Mouse (Mus musculus): ENCODE measurements at regions not wholly inside any gene's neighbourhood (a gene's known extent, or its start where the extent isn't known, plus 50 kb on each side); places are given as distances from the start of the nearest gene placed in this dataset.
A peak's percentile ranks its signal among the peaks of the same experiment; 100 is the strongest.

DNA sequence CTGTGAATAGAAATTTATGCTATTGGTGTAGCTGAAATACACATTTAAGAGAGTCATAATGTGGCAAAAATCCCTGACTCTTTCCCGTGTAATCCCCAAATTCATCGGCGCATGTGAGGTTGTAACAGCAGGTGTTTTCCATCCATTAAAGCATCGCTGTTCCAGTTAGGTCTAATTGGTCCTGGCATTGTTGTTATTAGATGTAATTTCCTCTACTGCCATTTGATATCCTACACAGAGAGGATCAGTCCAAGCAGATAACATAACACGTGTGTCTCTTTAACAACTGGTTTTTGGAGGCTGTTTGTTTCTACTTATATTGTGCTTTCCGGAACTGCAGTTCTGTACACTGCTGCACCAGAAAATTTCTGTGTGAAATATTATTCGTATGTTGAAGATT is 101.8 kb downstream of the Vgll3 start:
- DNase-seq = no peak

DNA sequence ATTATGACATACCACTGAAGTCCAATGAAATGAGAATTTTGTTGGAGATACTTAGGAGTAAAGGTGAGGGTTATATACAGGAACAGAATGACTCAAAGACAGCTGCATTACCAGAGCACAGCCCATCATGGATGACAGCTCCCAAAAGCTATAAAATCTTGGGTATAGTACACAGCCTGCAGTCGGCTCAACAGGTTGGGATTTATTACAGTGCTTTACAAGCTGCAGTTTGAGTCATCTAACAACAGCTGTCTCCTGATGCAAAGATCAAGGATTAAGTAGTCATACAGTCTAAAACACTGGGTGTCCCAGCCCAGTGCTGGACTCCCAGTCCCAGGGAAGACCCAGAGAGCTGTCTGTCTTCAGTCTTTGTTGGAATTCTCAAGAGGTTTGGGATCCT is 110.9 kb downstream of the Vgll3 start:
- DNase-seq = no peak

DNA sequence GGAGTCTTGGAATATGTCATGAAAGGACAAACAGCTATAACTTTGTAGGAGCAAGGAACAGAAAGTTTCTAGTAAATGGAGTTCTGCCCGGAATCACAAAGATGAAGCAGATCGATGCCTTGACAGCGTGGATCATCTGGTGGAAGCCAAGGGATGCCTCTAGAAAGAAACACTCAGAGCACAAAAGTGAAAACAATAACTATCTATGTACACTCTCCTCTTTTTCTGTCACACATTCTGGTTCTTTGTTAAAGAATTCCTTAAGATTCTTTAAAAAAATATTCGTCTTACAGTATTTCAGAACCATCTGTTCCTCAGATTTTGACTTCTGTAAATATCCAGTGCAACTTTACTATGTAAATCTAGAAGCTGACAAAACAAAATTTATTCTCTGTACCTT is 148.8 kb downstream of the Vgll3 start:
- DNase-seq = no peak

DNA sequence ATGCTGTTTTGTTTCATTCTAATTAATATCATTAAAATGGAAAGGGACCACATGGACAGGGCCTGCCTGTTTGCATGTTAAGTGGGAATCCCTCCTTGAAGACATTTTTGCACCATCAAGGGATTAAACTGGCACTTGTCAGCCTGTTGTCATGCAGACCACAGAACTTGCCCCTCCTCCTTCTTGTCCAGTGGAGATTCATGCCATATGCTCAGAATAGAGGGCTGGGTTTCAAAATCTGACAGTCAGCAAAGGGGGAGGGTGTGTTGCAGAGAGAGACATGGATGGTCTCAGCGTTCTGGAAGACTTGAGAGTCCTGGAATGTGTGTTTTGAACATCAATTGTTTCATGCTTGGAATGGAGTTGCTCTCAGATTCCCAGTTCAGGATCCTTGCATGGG is 149.2 kb downstream of the Vgll3 start:
- no peak for DNase-seq

DNA sequence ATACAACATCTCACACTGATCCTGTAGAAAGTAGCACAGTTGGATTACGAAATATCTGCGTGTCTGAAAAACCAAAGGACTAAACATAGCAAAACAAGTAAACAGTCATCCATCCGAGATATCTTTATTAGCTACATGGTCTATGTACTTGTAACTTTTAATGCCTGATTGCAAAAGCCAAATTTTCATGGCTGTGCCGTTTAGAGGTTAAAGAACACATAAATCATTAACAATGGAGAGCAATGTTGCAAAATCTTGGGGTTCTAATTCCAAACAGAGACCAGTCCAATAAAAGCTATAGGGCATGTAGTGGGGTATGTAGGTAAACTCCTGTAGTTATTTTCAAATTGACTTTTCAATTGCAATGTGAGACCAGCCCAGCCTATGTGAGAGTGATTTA is 162.0 kb downstream of the Vgll3 start:
- DNase-seq = no peak

DNA sequence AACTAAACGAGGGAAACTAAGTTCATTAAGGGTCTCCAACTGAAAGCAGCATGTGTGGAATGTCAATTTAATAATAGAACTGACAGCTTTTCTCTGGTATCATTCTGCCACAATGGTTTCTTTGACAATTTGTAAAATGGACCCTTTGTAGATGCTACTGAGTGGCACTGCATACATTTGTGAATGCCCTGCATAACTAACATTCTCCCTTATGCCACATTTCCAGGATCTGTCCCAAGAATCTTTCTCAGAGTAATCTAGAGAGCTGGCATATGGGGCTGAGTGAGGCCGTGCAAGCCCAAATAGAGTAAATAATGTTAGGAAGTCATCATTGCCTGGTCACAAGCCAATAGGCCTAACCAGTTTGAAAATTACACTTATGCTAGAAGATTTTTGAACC is 172.1 kb downstream of the Vgll3 start:
- DNase-seq = no peak

DNA sequence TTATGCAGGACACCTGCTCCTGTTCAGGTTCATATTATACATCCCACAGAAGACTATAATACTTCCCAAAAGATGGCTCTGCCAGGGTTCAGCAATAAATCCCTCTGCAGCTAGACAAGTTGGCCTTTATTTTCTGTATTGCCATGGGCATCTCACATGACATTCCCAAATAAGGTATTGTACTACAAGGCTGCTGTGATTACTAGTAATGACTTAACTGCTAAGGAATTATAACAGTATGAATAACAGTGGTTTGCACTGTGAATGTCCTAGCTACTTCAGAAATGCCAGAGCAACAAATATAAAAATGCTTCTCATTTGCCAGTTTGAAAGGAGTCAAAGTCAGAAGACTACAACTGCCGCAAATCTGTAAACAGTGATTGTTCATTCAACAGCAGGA is 184.3 kb downstream of the Vgll3 start:
- no peak for DNase-seq

DNA sequence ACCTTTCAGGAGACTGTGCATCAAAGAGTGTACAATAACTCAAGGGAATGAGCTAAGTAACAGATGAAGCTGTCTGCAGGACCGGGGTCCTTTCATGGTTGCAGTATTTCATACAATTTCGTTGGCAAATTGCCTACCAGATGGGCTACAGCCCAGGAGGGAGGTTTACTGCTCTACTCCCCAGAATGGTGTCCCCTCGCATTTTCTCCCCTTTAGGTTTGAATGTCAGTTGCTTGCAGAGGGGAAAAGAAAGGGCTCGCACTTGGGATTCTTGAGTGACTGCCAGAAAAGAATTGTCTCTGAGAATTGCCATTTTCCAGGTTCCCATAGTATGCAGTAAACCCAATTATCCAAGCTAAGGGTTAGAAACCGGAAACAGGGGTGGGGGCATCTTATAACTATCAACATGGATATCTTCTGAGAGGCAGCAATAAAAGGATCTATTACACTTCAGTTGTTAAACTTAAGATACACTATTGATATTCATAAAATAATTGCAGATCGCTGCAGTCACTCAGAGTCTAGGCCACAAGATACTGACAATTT is 185.7 kb downstream of the Vgll3 start:
- DNase-seq = no peak

DNA sequence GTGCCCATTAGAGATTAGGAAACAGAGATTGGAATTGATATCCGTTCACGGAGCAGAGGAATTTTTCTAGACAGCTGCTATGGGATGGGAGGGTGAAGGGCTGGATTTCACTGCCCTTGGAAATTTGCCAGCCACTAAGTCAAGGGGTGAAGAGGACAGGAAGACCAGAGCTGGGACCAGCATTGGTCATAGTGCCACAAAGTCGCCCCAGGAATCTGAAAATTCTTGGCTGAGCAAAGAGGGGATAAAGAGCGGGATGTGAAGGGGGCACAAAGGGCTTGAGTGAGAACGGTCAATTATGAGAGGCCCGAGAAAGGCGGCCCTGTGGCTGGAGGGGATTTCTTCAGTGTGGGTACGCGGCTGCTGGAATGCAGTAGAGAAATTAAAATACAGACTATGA is 189.6 kb downstream of the Vgll3 start:
- no peak for DNase-seq

DNA sequence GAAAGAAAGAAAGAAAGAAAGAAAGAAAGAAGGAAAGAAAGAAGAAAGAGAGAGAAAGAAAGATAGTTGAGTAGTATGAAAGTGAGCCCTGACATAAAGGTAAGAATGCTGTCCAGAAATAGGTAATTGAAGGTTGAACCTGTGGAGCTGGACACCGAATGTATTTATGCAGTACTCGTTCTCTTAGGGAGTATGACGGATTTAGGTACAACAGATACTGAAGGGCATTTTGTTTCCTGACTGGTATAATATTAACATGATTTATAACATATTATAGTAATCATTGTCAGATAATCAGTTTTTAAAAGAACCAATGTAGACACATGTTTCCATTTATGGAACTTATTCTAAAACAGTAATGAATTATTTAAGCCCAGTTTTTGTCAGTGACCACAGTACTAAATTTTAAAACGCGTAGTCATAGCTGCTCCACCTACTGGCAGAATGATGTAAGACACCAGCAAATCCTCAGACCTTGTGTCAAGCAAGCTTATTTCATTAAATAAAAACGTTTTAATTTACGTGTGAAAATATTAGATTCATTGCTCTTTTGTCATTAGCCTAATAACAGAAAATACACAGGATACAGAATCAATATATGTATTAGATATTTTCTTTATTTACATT is 191.0 kb downstream of the Vgll3 start:
- DNase-seq = peak; percentile 44

DNA sequence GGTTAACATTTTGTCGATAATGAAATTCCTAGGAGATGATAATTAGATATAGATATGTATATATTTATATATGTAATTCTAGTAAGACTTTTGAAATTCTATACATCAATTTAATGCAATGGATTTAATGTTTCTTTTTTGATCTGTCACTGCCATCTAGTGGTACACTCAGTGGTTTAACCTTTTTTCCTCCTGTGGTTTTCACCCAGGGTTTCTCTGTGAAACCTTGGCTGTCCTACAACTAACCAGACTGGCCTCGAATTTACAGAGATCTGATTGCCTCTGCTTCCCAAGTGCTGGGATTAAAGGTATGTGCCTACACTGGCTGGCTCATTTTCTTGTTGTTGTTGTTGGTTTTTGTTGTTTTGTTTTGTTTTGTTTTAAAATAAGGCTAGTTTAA is 198.6 kb downstream of the Vgll3 start:
- DNase-seq = no peak

DNA sequence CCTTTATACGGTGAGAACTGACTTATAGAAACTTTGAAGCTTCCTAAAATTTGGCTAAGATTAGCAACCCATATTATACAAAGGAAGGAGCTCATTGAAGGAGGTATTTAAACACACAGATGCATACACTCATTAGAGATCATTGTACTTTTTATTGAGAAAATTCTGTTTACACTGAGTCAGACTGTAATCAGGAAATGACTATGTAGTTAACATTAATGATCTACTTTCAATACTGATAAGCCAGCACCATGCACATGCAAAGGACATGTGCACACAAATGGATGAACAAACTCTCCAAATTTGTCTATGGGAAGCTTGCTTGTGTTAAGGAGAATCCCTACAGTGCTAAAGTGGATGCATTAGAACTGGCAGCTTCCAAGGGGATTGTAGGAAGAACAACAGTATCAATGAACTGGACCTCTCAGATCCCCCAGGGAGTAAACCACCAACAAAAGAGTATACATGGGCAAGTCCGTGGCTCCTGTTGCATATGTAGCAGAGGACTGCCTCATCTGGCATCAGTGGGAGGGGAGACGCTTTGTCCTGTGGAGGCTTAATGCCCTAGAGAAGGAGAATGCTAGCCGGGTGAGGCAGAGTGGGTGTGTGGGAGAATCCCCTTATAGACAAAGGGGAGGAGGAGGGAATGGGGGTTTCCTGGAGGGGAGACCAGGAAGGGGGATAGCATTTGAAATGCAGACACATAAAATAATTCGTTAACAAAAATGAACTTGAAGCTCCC is 200.0 kb downstream of the Vgll3 start:
- no peak for DNase-seq

DNA sequence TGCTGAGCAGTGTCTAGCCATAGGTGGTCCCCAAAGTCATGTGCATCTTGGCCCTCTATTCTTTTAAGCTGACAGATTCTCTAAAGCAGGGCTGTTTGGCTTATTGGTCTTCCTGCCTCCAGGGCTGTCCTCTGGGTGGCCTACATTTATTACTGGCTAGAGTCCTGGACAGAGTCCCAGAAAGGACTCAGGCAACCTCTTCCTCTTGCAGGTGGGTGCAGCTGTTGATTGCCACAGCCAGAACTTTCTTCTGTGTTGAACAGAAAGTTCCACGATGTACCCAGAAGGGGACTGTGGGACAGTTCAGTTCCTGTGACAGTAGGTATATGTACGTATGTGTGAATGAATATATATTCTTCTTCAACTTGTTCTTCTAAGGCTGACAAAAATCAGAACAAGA is 202.0 kb downstream of the Vgll3 start:
- no peak for DNase-seq

DNA sequence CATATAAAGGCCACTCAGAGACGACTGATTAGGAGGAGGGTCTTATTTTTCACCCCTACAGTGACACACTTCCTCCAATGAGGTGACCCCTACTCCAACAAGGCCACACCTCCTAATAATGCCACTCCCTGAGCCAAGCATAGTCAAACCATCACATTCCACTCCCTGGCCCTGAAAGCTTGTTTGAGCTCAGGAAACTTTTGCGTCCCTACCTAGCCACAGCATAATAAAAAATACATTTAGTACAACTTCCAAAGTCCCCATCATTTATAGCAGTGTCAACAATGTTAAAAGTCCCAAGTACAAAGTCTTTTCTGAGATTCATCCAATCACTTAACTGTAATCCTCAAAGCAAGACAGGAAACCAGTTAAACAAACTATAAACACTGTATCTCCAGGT is 208.3 kb downstream of the Vgll3 start:
- no peak for DNase-seq

Data from adrenal gland, postnatal 14 days (tissue).